Mouse (Mus musculus) intestine, postnatal 0 days (tissue): Measurements from ENCODE around the gene Sugp2. TPM values are rescaled to one million over a fixed set of nuclear protein-coding genes. Genes with fewer than 3 reads are reported as not detected.

Source experiments
- ATAC-seq: fragments of 200-750 bp; cut with Nextera tagmentation; 2 replicates; pipeline ENCODE4 v1.8.0; 2017; ENCODE audit warnings: mild to moderate bottlenecking, moderate TSS enrichment, moderate library complexity
- H3K27ac ChIP-seq: fragments of 300-500 bp; sonication (generic); 2 replicates; pipeline ENCODE4 v1.5.1; 2014; ENCODE audit warnings: mild to moderate bottlenecking, low read depth, low read length, moderate library complexity
- H3K27me3 ChIP-seq: fragments of 300-500 bp; sonication (generic); replicated peaks from 2 replicates; pipeline ENCODE4 v1.6.1; 2014; ENCODE audit warnings: low read length, mixed read lengths; ENCODE audit not compliant: control insufficient read depth, insufficient read depth
- H3K36me3 ChIP-seq: fragments of 300-500 bp; sonication (generic); 2 replicates; pipeline ENCODE4 v1.6.1; 2014; ENCODE audit warnings: mild to moderate bottlenecking, moderate library complexity; ENCODE audit not compliant: control insufficient read depth, insufficient read depth
- H3K4me1 ChIP-seq: fragments of 300-500 bp; sonication (generic); replicated peaks from 2 replicates; pipeline ENCODE4 v1.6.1; 2014; ENCODE audit warnings: antibody characterized with exemption, low read length, mixed read lengths; ENCODE audit not compliant: control insufficient read depth, insufficient read depth
- H3K4me2 ChIP-seq: fragments of 300-500 bp; sonication (generic); replicated peaks from 2 replicates; pipeline ENCODE4 v1.6.1; 2014; ENCODE audit warnings: low read depth, mild to moderate bottlenecking, moderate library complexity
- H3K4me3 ChIP-seq: fragments of 300-500 bp; sonication (generic); 2 replicates; pipeline ENCODE4 v1.5.1; 2014; ENCODE audit warnings: low read depth, low read length
- H3K9ac ChIP-seq: fragments of 300-500 bp; sonication (generic); 2 replicates; pipeline ENCODE4 v1.6.1; 2014; ENCODE audit warnings: mild to moderate bottlenecking, low read depth, low read length
- H3K9me3 ChIP-seq: fragments of 300-500 bp; sonication (generic); 2 replicates; pipeline ENCODE4 v1.6.1; 2016; ENCODE audit warnings: mixed run types; ENCODE audit not compliant: control insufficient read depth
- CTCF ChIP-seq: sonication (generic); IDR thresholded peaks from 2 replicates; pipeline ENCODE4 v1.5.1; 2016; ENCODE audit warnings: low read depth, mild to moderate bottlenecking, control low read depth, antibody characterized with exemption, moderate library complexity
- WGBS: fragments of 180-500 bp; shearing (Covaris S2); extraction: QIAGEN DNeasy Blood & Tissue Kit; methylation state at CpG from one replicate; pipeline ENCODE4 v1.1.7; 2014; 5-methylcytosine and 5-hydroxymethylcytosine counted together
- polyA plus RNA-seq: library from polyadenylated mRNA; unstranded; fragments of >200 nt; fragmentation: Nextera tagmentation; extraction: Ambion mirVana; gene quantifications from 2 replicates; pipeline ENCODE4 v1.2.1, GENCODE M21; 2015

The Sugp2 gene
- polyA plus RNA-seq, 1 experiment from 2014 or later, result 8.0 TPM

DNA sequence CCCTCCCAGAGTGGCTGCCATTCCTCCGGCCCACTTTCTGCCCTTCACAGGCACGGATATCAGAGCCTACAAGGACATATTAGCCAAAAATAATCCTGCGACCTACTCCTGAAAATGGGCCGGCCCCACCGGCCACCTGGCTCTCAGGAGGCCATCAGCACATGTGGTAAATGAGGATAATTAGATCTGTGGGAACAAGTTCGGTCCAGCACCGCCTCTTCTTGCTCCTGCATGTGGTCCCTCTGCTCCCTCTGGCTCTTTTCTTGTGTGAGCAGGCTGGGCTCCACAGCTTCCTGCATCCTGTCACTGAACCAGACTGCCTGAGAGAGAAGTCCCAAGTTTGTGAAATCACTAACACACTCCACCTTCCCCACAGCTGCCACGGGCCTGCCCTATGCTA is 45.2 kb downstream of the Sugp2 start:
- H3K27ac ChIP-seq, result no peak overlapping the region
- H3K4me3 ChIP-seq, result no peak overlapping the region
- no peak for TF ChIP-seq CTCF
- no peak overlapping the region for H3K9ac ChIP-seq
- no peak overlapping the region for H3K4me2 ChIP-seq
- no peaks in the 10 kb centered on the region for H3K4me1 ChIP-seq
- no peaks in the 10 kb centered on the region for H3K36me3 ChIP-seq
- no peak for ATAC-seq
- 70% methylated on average over 8 of the region's 8 CpGs for WGBS
- no peaks in the 10 kb centered on the region for H3K9me3 ChIP-seq
- H3K27me3 ChIP-seq, result no peaks in the 10 kb centered on the region

DNA sequence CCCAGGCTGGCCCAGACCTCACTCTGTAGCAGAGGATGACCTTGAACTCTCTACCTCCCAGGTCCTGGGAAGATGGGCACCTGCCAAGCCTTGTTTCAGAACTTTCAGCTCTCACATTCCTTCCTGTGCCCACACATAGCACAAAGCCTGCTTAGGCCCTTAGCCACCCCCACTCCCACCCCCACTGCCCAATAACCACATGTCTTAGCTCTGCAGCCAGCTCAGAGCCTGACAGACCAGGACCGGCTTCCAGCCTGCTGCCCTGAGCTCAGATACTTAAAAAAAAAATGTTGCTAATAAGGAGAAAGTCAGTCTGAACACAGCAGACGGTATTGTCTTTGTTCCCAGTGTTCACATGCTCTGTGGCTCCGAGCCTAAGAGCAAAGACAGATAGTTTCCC is 47.0 kb downstream of the Sugp2 start:
- H3K4me3 ChIP-seq, result no peak overlapping the region
- H3K36me3 ChIP-seq, result peaks cover 12% of the 10 kb centered on the region
- no peak for TF ChIP-seq CTCF
- H3K4me1 ChIP-seq, result no peaks in the 10 kb centered on the region
- H3K9me3 ChIP-seq, result no peaks in the 10 kb centered on the region
- no peak for ATAC-seq
- H3K4me2 ChIP-seq, result no peak overlapping the region
- WGBS, result 55% methylated on average over 3 of the region's 3 CpGs
- no peak overlapping the region for H3K27ac ChIP-seq
- no peaks in the 10 kb centered on the region for H3K27me3 ChIP-seq
- H3K9ac ChIP-seq, result no peak overlapping the region

DNA sequence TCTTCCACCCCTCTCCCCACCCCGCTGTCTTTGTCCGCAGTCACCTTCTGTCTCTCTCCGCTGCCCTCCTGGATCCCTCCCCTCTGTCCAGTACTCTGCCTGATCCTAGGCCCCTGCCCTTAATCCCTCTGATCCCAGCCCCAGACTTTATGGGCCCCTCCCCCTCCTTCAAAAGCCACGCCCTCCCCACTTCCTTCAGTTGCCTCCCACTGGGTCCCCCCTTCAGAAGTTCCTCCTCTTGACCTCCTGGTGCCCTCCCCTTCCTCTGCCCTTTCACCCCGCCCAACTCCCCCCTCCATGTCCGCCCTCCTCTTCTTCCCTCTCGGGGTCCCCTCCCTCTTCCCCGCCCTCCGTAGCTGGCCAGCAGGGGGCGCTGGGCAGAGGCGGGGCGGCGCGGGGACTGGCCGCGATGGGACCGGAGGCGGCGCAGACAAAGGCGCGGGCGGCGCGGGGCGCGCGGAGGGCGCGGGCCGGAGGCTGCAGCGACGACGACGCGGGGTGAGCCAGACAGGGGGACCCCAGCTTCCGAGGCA is 48.6 kb downstream of the Sugp2 start, which contains the start of gene Homer3:
Homer3 (plus strand) TSS at position 225 of the 533 bp plus-strand sequence.
- Histone ChIP-seq H3K4me1 (no peaks in the 10 kb centered on the region), H3K27me3 (no peaks in the 10 kb centered on the region), H3K36me3 (peaks cover 21% of the 10 kb centered on the region), H3K4me2 (peak within 1 kb of the TSS; percentile 89), H3K27ac (peak within 1 kb of the TSS; percentile 37), H3K9me3 (no peaks in the 10 kb centered on the region), H3K9ac (peak within 1 kb of the TSS; percentile 83), H3K4me3 (peak within 1 kb of the TSS; percentile 69)
- peak; percentile 88 for TF ChIP-seq CTCF
- ATAC-seq, result peak; percentile 80
- 2% methylated on average over 35 of the region's 36 CpGs for WGBS

DNA sequence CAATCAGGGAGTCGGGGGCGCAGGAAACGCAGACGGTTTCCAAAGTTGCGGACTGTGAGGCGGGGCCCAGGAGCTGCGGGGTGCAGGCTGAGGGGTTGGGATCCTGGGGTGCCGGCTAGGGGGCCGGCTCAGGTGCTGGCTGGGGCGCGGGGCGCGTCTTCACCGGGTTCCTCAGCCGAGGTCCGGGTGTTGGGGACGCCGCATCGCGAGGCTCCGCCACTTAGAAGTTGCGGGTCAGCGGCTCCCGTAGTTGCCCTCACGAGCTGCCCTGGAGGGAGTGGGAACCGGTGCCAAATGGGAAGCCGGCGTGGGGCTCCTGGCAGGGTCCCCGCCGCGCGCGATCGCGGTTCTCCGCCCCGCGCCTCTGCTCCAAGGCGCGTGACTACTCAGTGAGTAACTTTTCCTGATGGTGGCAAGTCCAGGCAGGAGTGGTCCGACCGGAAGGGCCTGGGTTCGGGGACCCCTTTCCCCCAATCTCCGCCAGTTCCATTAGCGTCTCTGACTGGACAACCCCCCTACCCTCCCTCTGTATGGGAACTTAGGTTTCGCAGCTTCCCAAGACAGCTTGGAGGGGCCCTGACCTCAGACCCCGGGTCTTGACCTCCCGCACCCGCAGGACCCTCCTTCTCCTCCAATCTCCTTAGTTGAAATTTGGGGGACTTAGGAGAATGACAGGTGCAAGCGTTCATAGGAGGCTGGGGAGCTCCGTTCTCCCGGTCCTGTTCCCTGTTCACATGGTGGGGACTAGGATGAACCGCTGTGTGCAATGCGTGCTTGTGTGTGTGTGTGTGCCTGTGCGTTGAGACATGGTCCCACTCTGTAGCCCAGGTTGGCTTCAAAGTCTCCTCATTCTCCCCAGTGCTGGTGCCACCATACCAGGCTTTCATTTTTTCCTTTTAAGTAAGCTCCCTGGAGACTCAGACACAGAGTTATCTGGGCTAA is 49.4 kb downstream of the Sugp2 start:
- Histone ChIP-seq H3K27ac (peak overlapping the region; percentile 37; the same call in 1 of the 2 replicates), H3K9me3 (no peaks in the 10 kb centered on the region), H3K27me3 (no peaks in the 10 kb centered on the region), H3K4me3 (peak overlapping the region; percentile 69), H3K4me2 (peak overlapping the region; percentile 89), H3K9ac (peak overlapping the region; percentile 83), H3K36me3 (peaks cover 24% of the 10 kb centered on the region), H3K4me1 (no peaks in the 10 kb centered on the region)
- ATAC-seq, result peak; percentile 35
- 2% methylated on average over 55 of the region's 55 CpGs for WGBS
- no peak for TF ChIP-seq CTCF

DNA sequence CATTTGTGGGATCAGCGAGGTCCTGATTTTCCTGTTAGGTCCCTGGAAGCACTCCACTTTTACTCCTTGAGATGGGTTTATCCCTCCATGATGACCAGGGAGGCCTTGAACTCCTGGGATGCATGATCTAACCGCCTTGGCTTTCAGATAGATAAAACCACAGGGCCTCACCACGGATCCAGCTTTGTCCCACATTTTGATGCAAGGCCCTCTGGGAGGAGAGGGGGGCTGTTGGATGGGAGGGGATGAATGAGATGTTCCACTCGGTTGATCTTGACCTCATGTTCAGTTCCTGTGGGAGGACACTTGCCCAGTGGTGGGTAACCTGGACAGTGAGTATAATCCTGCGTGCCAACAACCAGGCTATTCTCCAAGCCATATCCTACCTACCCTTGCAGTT is 50.4 kb downstream of the Sugp2 start:
- 85% methylated on average over 5 of the region's 5 CpGs for WGBS
- no peaks in the 10 kb centered on the region for H3K27me3 ChIP-seq
- no peak overlapping the region for H3K27ac ChIP-seq
- no peak overlapping the region for H3K9ac ChIP-seq
- H3K36me3 ChIP-seq, result peaks cover 27% of the 10 kb centered on the region
- H3K9me3 ChIP-seq, result no peaks in the 10 kb centered on the region
- no peak for TF ChIP-seq CTCF
- no peaks in the 10 kb centered on the region for H3K4me1 ChIP-seq
- no peak overlapping the region for H3K4me3 ChIP-seq
- no peak for ATAC-seq
- no peak overlapping the region for H3K4me2 ChIP-seq

DNA sequence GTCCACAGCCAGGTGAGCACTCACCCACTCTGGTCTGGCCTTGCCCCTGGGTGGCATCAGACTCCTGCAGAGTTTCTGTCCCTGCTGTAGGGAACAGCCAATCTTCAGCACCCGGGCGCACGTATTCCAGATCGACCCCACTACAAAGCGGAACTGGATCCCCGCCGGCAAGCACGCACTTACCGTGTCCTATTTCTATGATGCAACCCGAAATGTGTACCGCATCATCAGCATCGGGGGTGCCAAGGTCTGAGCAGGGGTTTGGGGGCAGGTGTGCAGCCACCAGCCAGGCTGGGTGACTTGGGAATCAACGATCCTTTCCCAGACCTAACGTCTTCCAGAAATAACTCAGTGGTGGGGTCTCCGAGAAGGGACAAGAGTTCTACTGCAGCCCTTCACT is 51.3 kb downstream of the Sugp2 start:
- no peak overlapping the region for H3K27ac ChIP-seq
- H3K9me3 ChIP-seq, result no peaks in the 10 kb centered on the region
- H3K9ac ChIP-seq, result no peak overlapping the region
- ATAC-seq, result no peak
- no peaks in the 10 kb centered on the region for H3K27me3 ChIP-seq
- no peaks in the 10 kb centered on the region for H3K4me1 ChIP-seq
- TF ChIP-seq CTCF, result no peak
- 94% methylated on average over 15 of the region's 15 CpGs for WGBS
- no peak overlapping the region for H3K4me3 ChIP-seq
- H3K36me3 ChIP-seq, result peaks cover 32% of the 10 kb centered on the region
- H3K4me2 ChIP-seq, result no peak overlapping the region
